Mouse (Mus musculus) brain, embryonic 14.5 days (tissue): ENCODE data around the gene Zfp185. TPM values are rescaled to one million over a fixed set of nuclear protein-coding genes. Genes with fewer than 3 reads are reported as not detected.

ENCODE experiments used
- DNase-seq: peaks from one replicate; pipeline ENCODE4 v3.0.0-alpha.2; 2011; ENCODE audit warnings: low read depth
- CTCF ChIP-seq: fragments of 200-500 bp; IDR thresholded peaks from 2 replicates; pipeline ENCODE4 v1.5.1; 2012; ENCODE audit warnings: inconsistent platforms, mild to moderate bottlenecking, moderate library complexity, borderline replicate concordance; ENCODE audit not compliant: insufficient read depth, insufficient read length; ENCODE audit errors: extremely low read depth
- POLR2A ChIP-seq: fragments of 200-500 bp; IDR thresholded peaks from 2 replicates; pipeline ENCODE4 v1.6.1; 2012; ENCODE audit warnings: mild to moderate bottlenecking, inconsistent platforms, borderline replicate concordance; ENCODE audit not compliant: poor library complexity, insufficient read depth, insufficient read length, severe bottlenecking; ENCODE audit errors: extremely low read depth
- polyA plus RNA-seq: library from polyadenylated mRNA; depleted of rRNA; stranded (reverse); fragments of >200 nt; gene quantifications from 2 replicates; pipeline ENCODE4 v1.2.3, GENCODE M21; 2012; rRNA removed

The Zfp185 gene
- polyA plus RNA-seq: 1.2 and 1.5 TPM in 2 replicates

- peak; percentile 41 for DNase-seq
- no peak for TF ChIP-seq CTCF
- TF ChIP-seq POLR2A: no peak
Observed at GRCm38 (mm10) chrX:72986841-72987519, at the start of gene Zfp185. Gene Zfp185, plus strand, starts transcription at chrX:72987339.

GRCm38 (mm10) chrX:72953464-72953863 is 33.7 kb upstream of the Zfp185 start:
- TF ChIP-seq CTCF (no peak), POLR2A (no peak)
- no peak for DNase-seq

GRCm38 (mm10) chrX:72956486-72956885 is 30.7 kb upstream of the Zfp185 start:
- no peak for DNase-seq
- TF ChIP-seq POLR2A (no peak), CTCF (no peak)

- TF ChIP-seq CTCF (peak; percentile 1; the same call in 1 of the 2 replicates), POLR2A (no peak)
- DNase-seq: no peak
Observed at GRCm38 (mm10) chrX:72960431-72960830, 26.7 kb upstream of the Zfp185 start.

- TF ChIP-seq CTCF: no peak
- TF ChIP-seq POLR2A: no peak
- no peak for DNase-seq
Observed at GRCm38 (mm10) chrX:72961511-72961910, 25.6 kb upstream of the Zfp185 start.

GRCm38 (mm10) chrX:72962743-72963142 is 24.4 kb upstream of the Zfp185 start:
- no peak for DNase-seq
- no peak for TF ChIP-seq CTCF

- TF ChIP-seq POLR2A: no peak
- no peak for TF ChIP-seq CTCF
- no peak for DNase-seq
Observed at GRCm38 (mm10) chrX:72982831-72983230, 4.3 kb upstream of the Zfp185 start.

- DNase-seq: no peak
- no peak for TF ChIP-seq CTCF
- TF ChIP-seq POLR2A: no peak
Observed at GRCm38 (mm10) chrX:72985607-72986006, 1.5 kb upstream of the Zfp185 start.

GRCm38 (mm10) chrX:72987520-72987905 is 374 bp downstream of the Zfp185 start:
- no peak for TF ChIP-seq POLR2A
- TF ChIP-seq CTCF: no peak

GRCm38 (mm10) chrX:72988431-72988830 is 1.3 kb downstream of the Zfp185 start:
- no peak for DNase-seq
- no peak for TF ChIP-seq POLR2A
- no peak for TF ChIP-seq CTCF

More at GRCm38 (mm10) chrX:72987520-72987905, 374 bp downstream of the Zfp185 start:
- DNase-seq: no peak

GRCm38 (mm10) chrX:72990581-72990980 is 3.4 kb downstream of the Zfp185 start:
- DNase-seq: no peak
- TF ChIP-seq POLR2A: no peak

GRCm38 (mm10) chrX:72992291-72992919 is 5.3 kb downstream of the Zfp185 start:
- peak; percentile 2 for DNase-seq

More at GRCm38 (mm10) chrX:72992291-72992919, 5.3 kb downstream of the Zfp185 start:
- no peak for TF ChIP-seq POLR2A
- TF ChIP-seq CTCF: peak; percentile 41; the same call in 1 of the 2 replicates
